Mouse (Mus musculus) monocyte, adult 59 days (primary cell): ENCODE data around the gene Gm20823. TPM values are rescaled to one million over a fixed set of nuclear protein-coding genes. Genes with fewer than 3 reads are reported as not detected.

Source experiments
- total RNA-seq, 2 experiments: library from RNA; stranded (reverse); gene quantifications; one replicate each; pipeline ENCODE4 v1.2.4; 2023

The Gm20823 gene
- not detected for total RNA-seq

GRCm38 (mm10) chrY:62464745-62465144 lies at the start of gene Gm20823:
Gm20823 (minus strand) TSS chrY:62464845.

